ENCODE assay signal across 9 mouse cellular contexts in the genomic region with DNA sequence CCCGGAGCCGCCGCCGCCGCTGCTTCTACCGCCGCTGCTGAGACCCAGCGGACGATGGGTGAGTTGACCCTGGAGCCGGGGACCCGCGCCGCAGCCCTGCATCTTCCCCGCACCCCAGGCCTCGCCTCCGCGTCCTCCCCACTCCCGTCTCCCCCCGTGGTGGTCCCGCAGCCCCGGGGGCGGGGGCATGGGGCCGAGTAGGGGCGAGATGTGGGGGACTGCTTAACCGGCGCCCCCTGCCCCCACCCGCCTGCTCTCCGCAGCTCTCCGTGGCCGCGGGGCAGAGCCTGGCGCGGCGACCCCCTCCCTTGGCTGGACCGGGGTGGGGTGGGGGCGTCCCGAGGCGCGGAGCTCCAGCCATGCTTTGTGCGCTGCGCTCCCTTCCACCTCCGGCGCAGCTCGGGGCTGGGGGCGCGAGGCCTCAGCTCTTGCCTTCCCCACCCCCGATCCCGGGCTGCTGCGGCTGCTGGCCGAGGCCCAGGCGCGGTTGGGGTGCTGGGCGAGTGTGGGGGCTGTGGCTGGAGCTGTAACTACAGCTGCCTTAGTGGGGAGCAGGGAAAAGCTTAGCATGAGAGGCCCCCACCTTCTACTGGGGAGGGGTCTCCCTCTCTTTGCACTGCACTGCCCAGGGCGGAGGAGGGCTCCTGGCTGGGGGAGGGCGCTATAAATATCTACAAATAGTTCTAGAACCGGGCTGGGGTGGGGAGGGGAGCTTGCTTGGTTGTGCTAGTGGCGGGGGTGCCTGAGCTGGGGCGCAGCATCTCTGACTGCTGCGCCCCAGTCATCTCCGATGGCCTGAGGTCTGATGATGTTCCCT. TPM values are rescaled to one million over a fixed set of nuclear protein-coding genes. Genes with fewer than 3 reads are reported as not detected.
DNase-seq lines count a peak whose midpoint lies in the region; ATAC-seq and TF ChIP-seq lines count a peak whose summit lies in the region.
"Had no signal": no experiment of that assay in that cellular context is flagged by ENCODE, and none has a peak within 500 bp of the region (broad histone marks: within the 10 kb centered on the region; RNA-seq: fewer than 3 reads in every experiment).

No protein-coding gene starts in this region.

- peak overlapping the region; percentile 98 for H3K9ac ChIP-seq in forebrain, embryonic 12.5 days

- H3K9me3 ChIP-seq in forebrain, embryonic 12.5 days: no peaks in the 10 kb centered on the region

- TF ChIP-seq POLR2A in lung, adult 2 months (IDR thresholded peaks at IDR 0.05; ENCODE audit: borderline replicate concordance, extremely low read depth, low read depth, low read length): no peak
- TF ChIP-seq POLR2A in myocyte (IDR thresholded peaks at IDR 0.05; ENCODE audit: insufficient read length, low read depth): no peak

- no peaks in the 10 kb centered on the region for H3K4me1 ChIP-seq in lung, adult 2 months (ENCODE audit: control insufficient read depth, insufficient read depth, low read length)
- peaks cover 37% of the 10 kb centered on the region for H3K4me1 ChIP-seq in forebrain, embryonic 12.5 days

- H3K27me3 ChIP-seq in forebrain, embryonic 12.5 days: no peaks in the 10 kb centered on the region
- no peaks in the 10 kb centered on the region for H3K27me3 ChIP-seq in myocyte (ENCODE audit: control insufficient read depth, insufficient read depth, insufficient read length)

- H3K27ac ChIP-seq in forebrain, embryonic 12.5 days: peak overlapping the region; percentile 91
- H3K27ac ChIP-seq in left cerebral cortex, adult 2 months: peak overlapping the region; percentile 99

- no peaks in the 10 kb centered on the region for H3K36me3 ChIP-seq in forebrain, embryonic 12.5 days (replicated peaks)
- no peaks in the 10 kb centered on the region for H3K36me3 ChIP-seq in myocyte (ENCODE audit: control insufficient read depth, insufficient read depth)

- intact Hi-C loops in left cerebral cortex, adult 2 months (cut with DNase I): loop anchor here (2.0 to 5.0 kb wide), 2 partner anchors 35 to 43 kb away; no protein-coding TSS in a partner anchor
- intact Hi-C loops in gastrocnemius, postnatal 36 days (cut with DNase I): no loop called here

- H3K4me3 ChIP-seq in lung, adult 2 months (replicated peaks; ENCODE audit: extremely low read depth, low read depth, low read length): peak overlapping the region; percentile 22
- H3K4me3 ChIP-seq in forebrain, embryonic 12.5 days (replicated peaks): peak overlapping the region; percentile 97
- H3K4me3 ChIP-seq in left cerebral cortex, adult 2 months: peak overlapping the region; percentile 97
- H3K4me3 ChIP-seq in myocyte: peak overlapping the region; percentile 25

- H3K79me2 ChIP-seq in myocyte (ENCODE audit: control insufficient read depth, insufficient read depth): peaks cover 18% of the 10 kb centered on the region

- H3K4me2 ChIP-seq in forebrain, embryonic 12.5 days: peak overlapping the region; percentile 93
- H3K4me2 ChIP-seq in myocyte (ENCODE audit: low read depth): peak overlapping the region; percentile 61

- TF ChIP-seq CTCF in lung, adult 2 months (IDR thresholded peaks at IDR 0.05; ENCODE audit: insufficient read depth, low read length): no peak
- TF ChIP-seq CTCF in left cerebral cortex, adult 2 months (IDR thresholded peaks at IDR 0.05): no peak

- peak; percentile 69 for ATAC-seq in forebrain, embryonic 12.5 days (ENCODE audit: low FRiP score)

- peak overlapping the region; percentile 72 for H3ac ChIP-seq in myocyte (ENCODE audit: control insufficient read depth, insufficient read length)

- DNase-seq in lung, adult 2 months: no peak
- no peak for DNase-seq in lung, adult 18-20 months
- DNase-seq in cerebellum, adult 8-10 months: peak; percentile 57
- peak; percentile 62 to 75 for DNase-seq in left cerebral cortex, adult 2 months (ENCODE audit: extremely low spot score in 1 of 2, low spot score in 2 of 2)
- no peak for DNase-seq in natural killer cell, adult 2 months (ENCODE audit: low spot score in 2 of 2)
- no peak for DNase-seq in gastrocnemius, postnatal 36 days

- 2% methylated on average over 60 of the region's 60 CpGs for WGBS in lung, adult 2 months
- WGBS in forebrain, embryonic 12.5 days: under 1% methylated on average over 50 of the region's 60 CpGs

TF ChIP-seq in myocyte, 11 proteins besides CTCF, POLR2A, EP300 and RAD21:
- TF ChIP-seq MYOG (IDR thresholded peaks at IDR 0.05; ENCODE audit: control insufficient read depth in 1 of 3, insufficient read depth in 1 of 3, insufficient read length in 2 of 3, low read depth in 2 of 3) (peak in 1 of 3 experiments; percentile 34), POLR2AphosphoS2 (IDR thresholded peaks at IDR 0.05; ENCODE audit: insufficient read length, low read depth) (no peak)

RNA-seq across cellular contexts. Expression of gene Mgat3, which starts 0.5 kb away (rescaled TPM):
- polyA plus RNA-seq in lung, adult 2 months (2012; rRNA removed): 21.5 and 23.9 TPM in 2 replicates
- 8.6 and 9.6 TPM in 2 replicates for polyA plus RNA-seq in forebrain, embryonic 12.5 days (2016; fragmentation: Nextera tagmentation; extraction: Ambion mirVana)
- 100 to 1,000 TPM; 119 to 129 TPM for total RNA-seq in left cerebral cortex, adult 2 months (2021)
- 9.7 TPM for polyA plus RNA-seq in myocyte (2012; fragmentation: generic; extraction: Trizol)
- under 1 TPM; 0.64 to 0.96 TPM for total RNA-seq in gastrocnemius, postnatal 36 days (2021)
- total RNA-seq: common myeloid progenitor, adult 5-6 weeks had no signal

RNA-seq across cellular contexts. Expression of gene Tab1, which starts 41.1 kb away (rescaled TPM):
- polyA plus RNA-seq in lung, adult 2 months (2012; rRNA removed): 19.1 and 23.5 TPM in 2 replicates
- polyA plus RNA-seq in forebrain, embryonic 12.5 days (2016; fragmentation: Nextera tagmentation; extraction: Ambion mirVana): 40.5 and 44.0 TPM in 2 replicates
- total RNA-seq in left cerebral cortex, adult 2 months (2021): 10 to 100 TPM; 23.7 to 26.4 TPM
- 33.3 TPM for polyA plus RNA-seq in myocyte (2012; fragmentation: generic; extraction: Trizol)
- total RNA-seq in gastrocnemius, postnatal 36 days (2021): 10 to 100 TPM; 11.9 to 16.4 TPM

RNA-seq across cellular contexts. Expression of gene Mief1, which starts 59.8 kb away (rescaled TPM):
- 10.7 and 14.6 TPM in 2 replicates for polyA plus RNA-seq in lung, adult 2 months (2012; rRNA removed)
- polyA plus RNA-seq in forebrain, embryonic 12.5 days (2016; fragmentation: Nextera tagmentation; extraction: Ambion mirVana): 38.6 and 44.2 TPM in 2 replicates
- total RNA-seq in left cerebral cortex, adult 2 months (2021): 10 to 100 TPM; 32.3 to 33.9 TPM
- 24.3 TPM for polyA plus RNA-seq in myocyte (2012; fragmentation: generic; extraction: Trizol)
- total RNA-seq in gastrocnemius, postnatal 36 days (2021): 10 to 100 TPM; 19.2 to 25.8 TPM

Comparison
In these comparisons a context has a peak if more than half of its experiments do, and no peak if none do; other contexts are left out.
1. DNase-seq: peak in cerebellum, adult 8-10 months (single experiment) and left cerebral cortex, adult 2 months (2 of 2); none in lung, adult 2 months (single experiment), lung, adult 18-20 months (0 of 2), natural killer cell, adult 2 months (0 of 2) and gastrocnemius, postnatal 36 days (0 of 2).
2. H3K4me3 ChIP-seq: peak in every context shown above with its lines; median percentile 97 in forebrain, embryonic 12.5 days; 97 in left cerebral cortex, adult 2 months; 25 in myocyte; 22 in lung, adult 2 months.